Mouse (Mus musculus) embryonic stem cell, embryonic (primary cell): ENCODE measurements around the gene Swt1.

Experiments used
- CTCF ChIA-PET, 4 experiments: fragments of 300-600 bp in 2 of 4; fragments of 350-600 bp in 2 of 4; sonication (Branson Sonifier 250); formaldehyde crosslinking; loops; one replicate each; lab custom pipeline; 2022; ENCODE audit warnings: inconsistent platforms in 2 of 4; lab: Charles Lee
- POLR2A ChIA-PET, 4 experiments: fragments of 300-600 bp in 2 of 4; fragments of 350-600 bp in 2 of 4; sonication (Branson Sonifier 250); formaldehyde crosslinking; loops; one replicate each; lab custom pipeline; 2022; ENCODE audit warnings: antibody characterized with exemption in 4 of 4, inconsistent platforms in 1 of 4; lab: Charles Lee

Gene Swt1

DNA sequence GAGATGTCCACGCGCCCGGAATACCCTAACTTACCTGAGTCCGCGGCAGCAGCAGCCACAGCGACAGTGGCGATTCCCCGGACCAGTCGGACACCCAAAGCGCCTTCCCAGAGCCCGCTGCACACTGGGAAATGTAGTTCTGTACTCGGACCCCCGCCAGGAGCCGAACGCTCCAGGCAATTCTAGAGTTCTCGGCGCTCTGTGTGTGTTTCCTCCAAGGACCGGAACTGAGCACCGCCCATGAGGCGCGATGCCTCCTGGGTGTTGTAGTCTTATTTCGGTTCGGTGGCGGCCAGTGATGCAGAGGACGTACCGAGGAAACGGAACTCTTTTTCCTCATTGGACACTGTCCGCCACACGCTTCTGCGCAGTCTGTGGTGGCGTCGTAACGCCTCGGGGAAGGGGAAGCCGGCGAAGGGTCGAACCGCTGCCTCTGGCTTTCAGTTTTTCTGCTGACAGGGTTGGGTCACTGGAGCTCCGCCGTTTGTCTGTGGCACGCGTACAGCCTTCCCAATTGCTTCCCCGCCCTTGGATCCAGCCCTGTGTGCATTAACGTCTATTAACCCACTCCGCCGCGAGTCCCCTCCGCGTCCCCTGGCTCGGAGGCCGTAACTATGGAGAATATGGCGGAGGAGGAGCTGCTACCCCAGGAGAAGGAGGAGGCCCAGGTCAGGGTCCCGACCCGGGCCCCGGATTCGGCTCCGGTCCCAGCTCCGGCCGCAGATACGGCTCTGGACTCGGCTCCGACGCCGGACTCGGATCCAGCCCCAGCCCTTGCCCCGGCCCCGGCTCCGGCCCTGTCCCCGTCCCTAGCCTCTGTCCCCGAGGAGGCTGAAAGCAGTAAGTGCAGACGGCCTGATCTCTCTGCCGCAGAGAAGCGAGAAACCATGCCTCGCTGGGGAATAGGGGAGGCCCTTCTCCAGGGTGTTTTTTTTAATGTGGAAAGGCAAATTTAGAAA is at the start of gene Swt1, which contains the start of gene Trmt1l:
Swt1 (minus strand) TSS at position 193 of the 959 bp plus-strand sequence.
Trmt1l (plus strand) TSS at position 280 of the 959 bp plus-strand sequence.
- CTCF ChIA-PET = interaction anchor here in 1 of 4 experiments (1.0 to 1.9 kb wide), 2 partner anchors 10 to 326 kb away, joined by 3 to 4 read pairs; partner anchors contain the start of gene Edem3
- POLR2A ChIA-PET = interaction anchor here in 3 of 4 experiments (0.6 to 3.0 kb wide), 21 partner anchors 10 to 1036 kb away, joined by 3 to 17 read pairs (median 5); partner anchors contain the start of genes Edem3 (in 2 of the 3), Ivns1abp (in 2 of the 3), Rnf2 (in 1 of the 3) and Tpr (in 1 of the 3)

DNA sequence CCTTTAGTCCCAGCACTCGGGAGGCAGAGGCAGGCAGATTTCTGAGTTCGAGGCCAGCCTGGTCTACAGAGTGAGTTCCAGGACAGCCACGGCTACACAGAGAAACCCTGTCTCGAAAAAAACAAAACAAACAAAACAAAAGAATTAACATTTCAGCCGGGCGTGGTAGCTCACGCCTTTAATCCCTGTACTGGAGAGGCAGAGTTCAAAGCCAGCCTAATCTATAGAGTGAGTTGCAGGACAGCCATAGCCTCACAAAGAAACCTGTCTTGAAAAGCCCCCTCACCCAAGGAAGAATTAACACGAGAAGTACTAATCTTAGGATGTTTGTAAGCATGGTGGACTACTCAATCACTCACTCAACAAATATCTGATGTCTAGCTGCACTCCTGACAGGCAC is 44.1 kb upstream of the Swt1 start:
- ChIA-PET CTCF (interaction anchor here in 1 of 4 experiments (0.6 kb wide), 1 partner anchor 14 kb away, joined by 8 read pairs; no protein-coding TSS in a partner anchor), POLR2A (interaction anchor here in 3 of 4 experiments (0.7 to 3.7 kb wide), 15 partner anchors 12 to 282 kb away, joined by 3 to 26 read pairs (median 5); partner anchors contain the start of gene Rnf2 (in 2 of the 3))

DNA sequence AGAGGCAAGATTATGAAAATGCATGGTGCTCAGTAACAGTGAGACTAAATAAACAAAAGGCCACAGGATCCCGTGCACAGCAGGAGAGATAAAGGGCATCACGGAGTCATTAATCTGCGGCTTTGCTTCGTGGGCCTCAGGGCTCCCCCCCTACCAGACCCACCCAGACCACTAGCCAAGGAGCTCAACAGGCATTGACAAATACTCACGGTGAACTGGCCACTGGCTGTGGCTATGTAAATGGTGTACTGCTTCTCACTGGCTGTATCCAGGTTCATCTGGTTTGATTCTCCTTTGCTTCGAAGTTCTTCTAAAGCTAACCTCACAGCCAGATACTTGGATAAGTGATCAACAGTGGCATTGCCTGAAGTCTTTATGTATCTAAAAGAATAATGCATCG is 43.2 kb upstream of the Swt1 start:
- ChIA-PET CTCF (interaction anchor here in 2 of 4 experiments (0.6 to 1.0 kb wide), 3 partner anchors 12 to 109 kb away, joined by 3 to 4 read pairs (median 3); no protein-coding TSS in a partner anchor), POLR2A (interaction anchor here in 3 of 4 experiments (0.6 to 3.7 kb wide), 27 partner anchors 9 to 1020 kb away, joined by 3 to 26 read pairs (median 4); partner anchors contain the start of gene Rnf2 (in 2 of the 3))

DNA sequence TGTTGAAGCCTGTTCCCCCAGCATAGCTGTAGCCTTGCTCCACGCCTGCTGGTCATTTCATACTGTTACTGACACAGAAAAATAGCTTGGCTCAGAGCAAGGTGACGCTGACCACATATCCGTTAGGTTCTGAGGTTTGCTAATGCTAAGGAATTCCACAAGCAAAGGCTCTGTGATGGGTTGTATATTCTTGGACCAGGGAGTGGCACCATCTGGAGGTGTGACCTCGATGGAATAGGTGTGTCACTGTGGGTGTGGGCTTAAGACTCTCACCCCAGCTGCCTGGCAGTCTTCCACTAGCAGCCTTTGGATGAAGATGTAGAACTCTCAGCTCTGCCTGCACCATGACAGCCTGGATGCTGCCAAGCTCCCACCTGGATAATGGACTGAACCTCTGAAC is 38.3 kb upstream of the Swt1 start:
- ChIA-PET CTCF (no interaction called here), POLR2A (interaction anchor here in 2 of 4 experiments (0.7 to 1.5 kb wide), 9 partner anchors 10 to 105 kb away, joined by 3 to 7 read pairs (median 3); partner anchors contain the start of gene Rnf2 (in 1 of the 2))

DNA sequence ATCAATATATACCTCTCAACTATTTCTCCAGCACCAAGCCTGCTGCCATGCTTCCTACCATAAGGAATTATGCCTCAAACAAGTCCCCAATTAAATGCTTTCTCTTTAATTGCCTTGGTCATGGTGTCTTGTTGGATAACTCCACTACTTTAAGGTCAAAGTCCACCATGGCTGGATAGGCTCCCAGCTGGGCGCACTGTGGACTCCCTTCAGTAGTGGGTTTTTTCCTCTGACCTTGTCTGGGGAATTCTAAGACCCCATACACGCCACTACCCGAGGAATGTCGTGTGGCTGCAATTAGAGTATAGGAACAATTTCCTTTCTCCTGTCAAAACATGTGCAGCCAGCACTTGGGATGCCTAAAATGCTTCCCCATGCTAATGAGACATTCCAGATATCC is 36.7 kb upstream of the Swt1 start:
- ChIA-PET CTCF (interaction anchor here in 2 of 4 experiments (0.5 to 0.6 kb wide), 2 partner anchors 14 to 826 kb away, joined by 3 to 4 read pairs; no protein-coding TSS in a partner anchor), POLR2A (interaction anchor here in 2 of 4 experiments (0.5 to 1.2 kb wide), 4 partner anchors 30 to 248 kb away, joined by 3 read pairs; no protein-coding TSS in a partner anchor)

DNA sequence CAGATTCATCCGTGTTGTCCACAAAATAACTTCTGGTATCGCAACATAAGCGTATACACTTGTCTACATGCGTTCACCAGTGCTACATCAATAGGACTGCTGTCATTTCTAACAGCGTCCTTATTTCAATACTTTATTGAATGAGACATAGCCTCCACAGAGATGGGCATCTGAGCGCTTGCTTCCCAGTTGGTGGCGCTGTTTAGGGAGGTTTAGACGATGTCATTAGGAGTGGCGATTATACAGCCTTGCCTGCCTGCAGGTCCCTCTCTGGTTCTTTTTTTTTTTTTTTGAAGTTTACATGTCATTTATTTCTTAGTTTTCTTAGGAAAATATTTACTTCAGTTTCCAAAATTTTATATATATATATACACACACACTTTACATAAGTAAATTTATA is 33.0 kb upstream of the Swt1 start:
- ChIA-PET POLR2A (interaction anchor here in 1 of 4 experiments (1.1 to 1.7 kb wide), 2 partner anchors 15 to 89 kb away, joined by 3 read pairs; no protein-coding TSS in a partner anchor), CTCF (interaction anchor here in 3 of 4 experiments (0.6 to 0.7 kb wide), 3 partner anchors 66 to 1111 kb away, joined by 3 to 10 read pairs (median 5); no protein-coding TSS in a partner anchor)

DNA sequence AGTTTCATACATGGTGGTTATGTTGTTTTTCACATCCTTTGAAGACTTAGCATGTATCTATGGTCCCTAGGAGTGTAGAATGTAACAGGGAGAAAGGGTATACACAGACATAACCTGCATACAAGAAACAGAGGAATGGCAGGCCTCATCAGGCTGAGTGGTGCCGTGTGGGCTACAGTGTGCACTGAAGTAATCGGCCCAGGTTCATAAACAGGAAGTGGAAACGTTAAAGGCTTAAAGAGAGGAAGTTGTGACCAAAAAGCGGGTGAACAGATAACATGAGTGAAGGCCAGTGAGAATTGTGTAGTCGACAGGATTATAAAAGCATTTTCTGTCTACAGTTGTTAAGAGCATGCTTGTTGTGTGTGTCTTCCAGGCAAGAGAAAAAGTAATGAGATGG is 28.8 kb upstream of the Swt1 start:
- ChIA-PET POLR2A (interaction anchor here in 1 of 4 experiments (0.6 to 2.0 kb wide), 4 partner anchors 9 to 216 kb away, joined by 3 to 7 read pairs (median 4); partner anchors contain the start of gene Rnf2), CTCF (interaction anchor here in 1 of 4 experiments (1.5 kb wide), 1 partner anchor 250 kb away, joined by 3 read pairs; no protein-coding TSS in a partner anchor)

DNA sequence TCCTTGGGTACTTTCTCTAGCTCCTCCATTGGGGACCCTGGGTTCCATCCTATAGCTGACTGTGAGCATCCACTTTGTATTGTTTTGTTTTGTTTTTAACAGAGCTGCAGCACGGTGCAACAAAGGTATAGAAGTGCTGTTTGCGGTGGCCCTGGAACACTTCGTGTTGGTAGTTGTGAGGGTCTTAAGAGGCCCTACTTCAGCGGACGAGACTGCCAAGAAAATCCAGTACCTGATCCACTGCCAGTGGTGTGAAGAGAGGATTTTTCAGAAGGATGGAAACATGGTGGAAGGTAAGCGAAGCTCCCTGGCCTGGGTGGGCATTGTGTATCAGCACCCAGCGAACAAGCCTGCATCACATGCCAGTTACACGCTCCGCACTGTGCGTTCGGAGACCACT is 23.7 kb upstream of the Swt1 start:
- ChIA-PET CTCF (no interaction called here), POLR2A (no interaction called here)

DNA sequence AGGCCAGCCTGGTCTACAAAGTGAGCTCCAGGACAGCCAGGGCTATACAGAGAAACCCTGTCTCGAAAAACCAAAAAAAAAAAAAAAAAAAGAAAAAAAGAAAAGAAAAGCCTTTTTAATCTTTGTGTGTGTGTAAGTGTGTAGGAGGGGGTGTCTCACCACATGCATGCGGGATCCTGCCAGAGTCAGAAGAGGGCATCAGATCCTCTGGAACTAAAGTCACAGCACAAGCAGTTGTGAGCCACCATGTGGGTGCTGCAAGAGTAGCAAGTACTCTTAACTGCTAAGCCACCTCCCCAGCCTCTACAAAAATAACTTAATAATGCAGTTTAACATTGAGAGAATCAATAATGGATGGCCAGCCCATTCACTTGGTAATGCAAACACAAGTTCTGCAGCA is 22.6 kb upstream of the Swt1 start:
- POLR2A ChIA-PET = interaction anchor here in 1 of 4 experiments (0.6 kb wide), 1 partner anchor 36 kb away, joined by 5 read pairs; no protein-coding TSS in a partner anchor
- CTCF ChIA-PET = interaction anchor here in 3 of 4 experiments (0.5 to 0.6 kb wide), 3 partner anchors 14 to 61 kb away, joined by 3 read pairs; no protein-coding TSS in a partner anchor

DNA sequence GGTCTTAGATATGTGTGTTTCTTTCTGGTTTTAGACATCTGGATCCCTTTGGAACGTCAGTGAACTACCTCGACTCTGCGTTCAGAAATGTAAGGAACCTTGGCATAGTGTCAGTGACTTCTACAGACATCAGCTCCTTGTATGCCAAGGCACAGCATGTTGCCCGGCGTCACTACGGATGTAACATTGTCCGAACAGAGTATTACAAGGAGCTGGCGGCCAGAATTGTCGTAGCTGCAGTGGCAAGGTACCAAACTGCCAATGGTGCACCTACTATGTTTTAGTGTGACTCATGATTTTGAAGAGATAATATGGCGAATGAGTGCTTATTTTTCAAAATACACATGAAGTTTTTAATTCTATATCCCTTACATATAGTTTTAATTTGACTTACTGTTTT is 21.6 kb upstream of the Swt1 start:
- ChIA-PET POLR2A (interaction anchor here in 1 of 4 experiments (0.6 kb wide), 1 partner anchor 10 kb away, joined by 3 read pairs; no protein-coding TSS in a partner anchor), CTCF (no interaction called here)

DNA sequence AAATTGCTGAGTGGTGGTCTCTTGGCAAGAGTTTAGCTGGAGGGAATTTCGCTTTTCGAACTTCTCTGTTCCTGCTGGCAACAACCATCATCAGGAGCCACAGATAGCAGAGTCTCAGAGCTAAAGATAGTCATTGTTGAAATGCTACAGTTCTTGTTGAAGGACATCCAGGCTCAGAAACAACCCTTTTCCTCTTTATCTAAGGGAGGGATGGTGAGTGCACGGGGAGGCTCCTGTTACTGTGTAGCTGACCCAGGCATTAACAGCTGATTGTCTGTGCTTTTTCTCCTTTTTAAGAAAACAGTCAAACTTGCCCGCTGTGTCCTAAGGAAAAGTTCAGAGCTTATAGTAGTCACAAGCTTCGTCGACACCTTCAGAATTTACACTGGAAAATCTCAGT is 7.2 kb upstream of the Swt1 start:
- POLR2A ChIA-PET = interaction anchor here in 1 of 4 experiments (1.0 kb wide), 1 partner anchor 16 kb away, joined by 3 read pairs; no protein-coding TSS in a partner anchor
- CTCF ChIA-PET = no interaction called here

DNA sequence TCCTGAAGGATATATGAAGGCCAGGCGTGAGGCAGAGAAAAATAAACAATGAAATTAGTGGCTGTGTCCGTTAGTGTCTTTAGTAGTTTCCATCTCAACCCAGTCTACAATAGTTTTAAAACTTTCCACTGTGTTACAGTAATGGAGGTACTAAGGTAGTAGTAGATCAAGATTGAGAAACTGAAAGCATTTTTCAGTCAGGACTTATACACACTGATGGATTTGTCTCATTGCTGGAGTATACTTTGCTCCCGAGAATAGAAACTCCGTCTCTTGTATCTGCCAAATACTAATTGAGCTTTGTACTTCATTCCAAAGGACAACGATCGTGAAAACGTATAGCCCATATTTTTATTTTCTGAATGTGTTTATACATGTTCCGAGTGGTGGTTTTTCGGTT is 1.1 kb upstream of the Swt1 start:
- POLR2A ChIA-PET = interaction anchor here in 3 of 4 experiments (0.8 to 3.0 kb wide), 12 partner anchors 9 to 1037 kb away, joined by 3 to 17 read pairs (median 5); partner anchors contain the start of genes Ivns1abp (in 2 of the 3), Edem3 (in 1 of the 3) and Tpr (in 1 of the 3)
- CTCF ChIA-PET = interaction anchor here in 1 of 4 experiments (1.9 kb wide), 1 partner anchor 326 kb away, joined by 4 read pairs; the partner anchor contains the start of gene Edem3

DNA sequence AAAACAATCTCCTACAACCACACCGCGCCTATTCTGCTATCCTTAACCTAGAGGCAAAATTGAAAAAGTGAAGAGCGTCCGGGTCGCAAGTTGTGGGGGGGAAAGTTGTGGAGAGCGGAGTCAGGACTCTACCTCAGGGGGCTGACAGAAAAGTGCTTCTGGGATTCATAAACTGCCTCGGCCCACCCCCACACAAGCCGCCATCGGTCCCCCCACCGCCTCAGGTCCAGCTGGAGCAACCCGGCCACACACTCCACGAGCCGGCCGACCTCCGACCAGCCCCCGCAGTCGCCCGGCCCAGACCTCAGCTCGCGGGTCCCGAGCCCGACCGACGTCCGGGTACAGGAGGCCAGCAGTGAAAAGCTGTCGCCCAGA is 380 bp downstream of the Swt1 start:
- ChIA-PET POLR2A (interaction anchor here in 3 of 4 experiments (0.6 to 3.0 kb wide), 12 partner anchors 10 to 327 kb away, joined by 3 to 17 read pairs (median 6); partner anchors contain the start of genes Edem3 (in 2 of the 3), Ivns1abp (in 1 of the 3) and Rnf2 (in 1 of the 3)), CTCF (interaction anchor here in 1 of 4 experiments (1.0 kb wide), 1 partner anchor 10 kb away, joined by 3 read pairs; no protein-coding TSS in a partner anchor)

DNA sequence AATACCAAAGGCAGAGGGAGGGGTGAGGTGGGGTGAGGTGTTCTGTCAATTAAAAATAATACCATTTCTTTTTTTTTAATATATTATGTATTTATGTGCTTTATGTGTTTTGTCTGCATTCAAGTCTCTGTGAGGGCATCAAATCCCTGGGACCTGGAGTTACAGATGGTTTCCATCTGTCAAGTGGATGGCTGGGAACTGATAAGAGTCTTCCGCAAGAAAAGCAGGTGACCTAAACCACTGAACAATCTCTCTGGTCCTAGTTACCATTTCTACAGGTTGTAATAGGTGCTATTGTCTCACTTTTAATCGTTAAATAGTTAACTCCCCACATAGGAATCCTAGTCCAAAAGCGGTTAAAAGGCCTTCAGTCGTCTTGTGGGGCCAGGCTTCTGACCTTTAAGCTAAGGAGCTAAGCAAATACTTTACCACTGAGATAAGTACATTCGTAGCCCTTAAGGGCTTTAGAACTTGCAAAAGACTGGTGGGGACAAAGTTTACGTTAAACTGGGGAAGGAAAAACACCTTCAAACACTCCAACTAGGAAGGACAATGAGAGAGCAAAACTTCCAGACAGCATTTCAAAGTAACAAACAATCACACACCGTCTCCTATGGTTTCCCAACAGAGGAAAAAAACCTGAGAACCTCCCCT is 1.2 kb downstream of the Swt1 start:
- ChIA-PET CTCF (interaction anchor here in 1 of 4 experiments (0.6 kb wide), 1 partner anchor 84 kb away, joined by 5 read pairs; no protein-coding TSS in a partner anchor), POLR2A (interaction anchor here (0.5 to 3.0 kb wide), 21 partner anchors 9 to 433 kb away, joined by 3 to 17 read pairs (median 4); partner anchors contain the start of genes Edem3 (in 2 of the 4), Ivns1abp (in 2 of the 4) and Rnf2 (in 1 of the 4))

DNA sequence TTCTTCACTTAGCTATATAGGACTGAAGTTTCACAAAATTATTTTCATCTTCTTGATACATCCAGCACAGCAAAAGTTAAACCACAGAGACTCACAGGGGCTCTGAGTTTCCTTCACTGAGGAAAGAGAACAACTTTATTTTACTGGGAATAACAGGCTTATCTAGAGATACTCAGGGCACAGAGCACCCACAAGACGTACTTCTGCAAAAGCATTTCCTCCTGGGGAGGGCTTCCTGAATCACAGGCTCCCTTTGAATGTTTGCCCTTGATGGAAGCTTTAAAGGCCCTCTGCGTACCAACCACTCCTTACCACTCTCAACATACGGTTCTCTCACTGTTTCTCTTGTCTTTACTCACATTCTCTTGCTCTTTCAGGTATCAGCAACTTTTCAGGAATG is 6.1 kb downstream of the Swt1 start:
- ChIA-PET POLR2A (interaction anchor here in 1 of 4 experiments (1.1 kb wide), 1 partner anchor 15 kb away, joined by 4 read pairs; no protein-coding TSS in a partner anchor), CTCF (no interaction called here)

DNA sequence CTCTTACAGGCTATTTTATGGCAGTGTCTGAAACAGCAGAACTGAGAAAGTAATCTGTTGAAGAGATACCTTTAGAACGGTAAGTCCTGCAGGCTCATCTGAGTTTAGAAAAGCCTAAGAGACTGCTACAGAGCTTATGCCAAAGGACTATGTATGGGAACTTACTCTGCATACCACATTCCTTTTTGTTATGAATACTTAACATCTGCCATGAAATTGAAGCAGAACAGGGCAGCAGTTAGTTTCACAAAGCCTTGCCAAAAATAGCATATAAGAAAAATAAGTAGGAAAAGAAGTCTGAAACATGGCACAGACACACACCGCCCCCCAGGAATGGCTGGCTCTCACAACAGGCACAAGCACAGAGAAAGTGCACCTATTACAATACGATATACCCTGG is 18.4 kb downstream of the Swt1 start:
- CTCF ChIA-PET = no interaction called here
- POLR2A ChIA-PET = interaction anchor here in 1 of 4 experiments (0.9 to 1.5 kb wide), 3 partner anchors 9 kb away, joined by 3 to 4 read pairs (median 4); no protein-coding TSS in a partner anchor

DNA sequence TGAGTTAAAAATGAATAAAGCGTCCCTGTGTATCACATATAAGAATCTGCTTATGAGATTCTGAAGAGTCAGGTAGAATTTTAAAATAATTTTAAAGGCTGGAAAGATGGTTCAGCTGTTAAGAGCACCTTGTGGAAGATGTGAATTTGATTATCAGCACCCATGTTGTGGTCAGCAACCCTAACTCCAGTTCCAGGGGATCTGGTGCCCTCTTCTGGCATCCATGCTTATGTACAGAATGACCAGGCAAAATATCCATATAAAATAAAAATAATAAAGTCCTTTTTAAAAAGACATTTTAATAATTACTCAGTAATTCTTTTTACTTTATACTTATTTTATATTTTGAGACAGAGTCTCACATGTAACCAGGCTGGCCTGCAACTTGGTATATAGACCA is 38.2 kb downstream of the Swt1 start:
- POLR2A ChIA-PET = interaction anchor here in 1 of 4 experiments (0.5 to 1.1 kb wide), 2 partner anchors 14 to 23 kb away, joined by 3 read pairs; no protein-coding TSS in a partner anchor
- CTCF ChIA-PET = interaction anchor here in 2 of 4 experiments (0.6 to 1.0 kb wide), 4 partner anchors 76 to 311 kb away, joined by 3 to 4 read pairs (median 4); no protein-coding TSS in a partner anchor
